Mouse (Mus musculus) neural tube, embryonic 13.5 days (tissue): ENCODE measurements around the gene Grk1. TPM values are rescaled to one million over a fixed set of nuclear protein-coding genes. Genes with fewer than 3 reads are reported as not detected.

Experiments
- ATAC-seq: fragments of 200-750 bp; cut with Nextera tagmentation; 2 replicates; pipeline ENCODE4 v1.8.0; 2017; ENCODE audit warnings: low read depth, mild to moderate bottlenecking, moderate TSS enrichment, moderate library complexity
- H3K27ac ChIP-seq: fragments of 300-500 bp; sonication (generic); replicated peaks from 2 replicates; pipeline ENCODE4 v1.5.1; 2015; ENCODE audit warnings: moderate library complexity, mild to moderate bottlenecking, inconsistent platforms
- H3K27me3 ChIP-seq: fragments of 300-500 bp; sonication (generic); 2 replicates; pipeline ENCODE4 v1.6.1; 2015; ENCODE audit warnings: mild to moderate bottlenecking, inconsistent platforms
- H3K36me3 ChIP-seq: fragments of 300-500 bp; sonication (generic); 2 replicates; pipeline ENCODE4 v1.6.1; 2015; ENCODE audit warnings: mild to moderate bottlenecking, inconsistent platforms
- H3K4me1 ChIP-seq: fragments of 300-500 bp; sonication (generic); replicated peaks from 2 replicates; pipeline ENCODE4 v1.6.1; 2015; ENCODE audit warnings: inconsistent platforms
- H3K4me2 ChIP-seq: fragments of 300-500 bp; sonication (generic); 2 replicates; pipeline ENCODE4 v1.6.1; 2015; ENCODE audit warnings: inconsistent platforms, mild to moderate bottlenecking, moderate library complexity
- H3K4me3 ChIP-seq: fragments of 300-500 bp; sonication (generic); 2 replicates; pipeline ENCODE4 v1.5.1; 2015; ENCODE audit warnings: mild to moderate bottlenecking, inconsistent platforms
- H3K9ac ChIP-seq: fragments of 300-500 bp; sonication (generic); 2 replicates; pipeline ENCODE4 v1.6.1; 2015; ENCODE audit warnings: moderate library complexity, mild to moderate bottlenecking, inconsistent platforms
- H3K9me3 ChIP-seq: fragments of 300-500 bp; sonication (generic); 2 replicates; pipeline ENCODE4 v1.6.1; 2016; ENCODE audit warnings: inconsistent platforms
- WGBS: fragments of 180-500 bp; shearing (Covaris S2); methylation state at CpG from one replicate; pipeline ENCODE4 v1.1.7; 2015; 5-methylcytosine and 5-hydroxymethylcytosine counted together
- polyA plus RNA-seq: library from polyadenylated mRNA; unstranded; fragments of >200 nt; fragmentation: Nextera tagmentation; extraction: Ambion mirVana; gene quantifications from 2 replicates; pipeline ENCODE4 v1.2.1, GENCODE M21; 2015

Gene Grk1
- polyA plus RNA-seq, 1 experiment from 2014 or later = not detected

- no peak overlapping the region for H3K4me2 ChIP-seq
- no peak for ATAC-seq
- 88% methylated on average over 5 of the region's 5 CpGs for WGBS
Observed at GRCm38 (mm10) chr8:13433130-13433529, 28.2 kb downstream of the Grk1 start.

GRCm38 (mm10) chr8:13434889-13435288, 30.0 kb downstream of the Grk1 start, which contains the start of gene Tmem255b:
Gene Tmem255b, plus strand, starts transcription at chr8:13435189.
- no peaks in the 10 kb centered on the region for H3K36me3 ChIP-seq
- H3K4me2 ChIP-seq = 0 out of 2 replicates have a peak within 1 kb of the TSS, but pooled peaks have one; percentile 14

More at GRCm38 (mm10) chr8:13433130-13433529, 28.2 kb downstream of the Grk1 start:
- Histone ChIP-seq H3K36me3 (no peaks in the 10 kb centered on the region), H3K4me3 (no peak overlapping the region), H3K27me3 (peaks cover 38% of the 10 kb centered on the region), H3K27ac (no peak overlapping the region), H3K4me1 (0 out of 2 replicates have a peak, but pooled peaks cover 7% of the 10 kb centered on the region), H3K9ac (no peak overlapping the region), H3K9me3 (no peaks in the 10 kb centered on the region)

GRCm38 (mm10) chr8:13436052-13436451, 31.2 kb downstream of the Grk1 start:
- H3K4me1 ChIP-seq = 0 out of 2 replicates have a peak, but pooled peaks cover 7% of the 10 kb centered on the region
- H3K27ac ChIP-seq = no peak overlapping the region
- no peaks in the 10 kb centered on the region for H3K9me3 ChIP-seq
- no peaks in the 10 kb centered on the region for H3K36me3 ChIP-seq
- H3K4me3 ChIP-seq = no peak overlapping the region
- no peak overlapping the region for H3K4me2 ChIP-seq
- 20% methylated on average over 8 of the region's 8 CpGs for WGBS
- no peak for ATAC-seq
- H3K9ac ChIP-seq = no peak overlapping the region
- peaks cover 38% of the 10 kb centered on the region for H3K27me3 ChIP-seq

More at GRCm38 (mm10) chr8:13434889-13435288, 30.0 kb downstream of the Grk1 start, which contains the start of gene Tmem255b:
- no peaks in the 10 kb centered on the region for H3K9me3 ChIP-seq
- no peak within 1 kb of the TSS for H3K9ac ChIP-seq
- H3K27me3 ChIP-seq = peaks cover 38% of the 10 kb centered on the region
- no peak within 1 kb of the TSS for H3K4me3 ChIP-seq
- H3K4me1 ChIP-seq = 0 out of 2 replicates have a peak, but pooled peaks cover 7% of the 10 kb centered on the region
- H3K27ac ChIP-seq = no peak within 1 kb of the TSS
- 16% methylated on average over 10 of the region's 10 CpGs for WGBS
- ATAC-seq = no peak

- H3K9me3 ChIP-seq = no peaks in the 10 kb centered on the region
- 85% methylated on average over 2 of the region's 2 CpGs for WGBS
- 0 out of 2 replicates have a peak, but pooled peaks cover 7% of the 10 kb centered on the region for H3K4me1 ChIP-seq
- H3K4me3 ChIP-seq = no peak overlapping the region
- no peak overlapping the region for H3K27ac ChIP-seq
- peaks cover 38% of the 10 kb centered on the region for H3K27me3 ChIP-seq
- no peak for ATAC-seq
- H3K9ac ChIP-seq = no peak overlapping the region
- H3K4me2 ChIP-seq = no peak overlapping the region
- H3K36me3 ChIP-seq = no peaks in the 10 kb centered on the region
Observed at GRCm38 (mm10) chr8:13437531-13437930, 32.6 kb downstream of the Grk1 start.

GRCm38 (mm10) chr8:13442152-13442551, 37.3 kb downstream of the Grk1 start:
- Histone ChIP-seq H3K4me2 (no peak overlapping the region), H3K27ac (no peak overlapping the region), H3K36me3 (no peaks in the 10 kb centered on the region), H3K4me3 (no peak overlapping the region), H3K27me3 (peaks cover under 1% of the 10 kb centered on the region; the same call in 1 of the 2 replicates), H3K9me3 (no peaks in the 10 kb centered on the region), H3K4me1 (no peaks in the 10 kb centered on the region), H3K9ac (no peak overlapping the region)
- no peak for ATAC-seq
- WGBS = 93% methylated on average over 2 of the region's 2 CpGs

GRCm38 (mm10) chr8:13446456-13446855, 41.6 kb downstream of the Grk1 start:
- H3K4me2 ChIP-seq = no peak overlapping the region
- ATAC-seq = no peak
- H3K27me3 ChIP-seq = no peaks in the 10 kb centered on the region
- H3K9me3 ChIP-seq = no peaks in the 10 kb centered on the region
- no peaks in the 10 kb centered on the region for H3K36me3 ChIP-seq
- no peak overlapping the region for H3K27ac ChIP-seq
- H3K4me3 ChIP-seq = no peak overlapping the region
- 87% methylated on average over 6 of the region's 6 CpGs for WGBS
- H3K4me1 ChIP-seq = no peaks in the 10 kb centered on the region
- H3K9ac ChIP-seq = no peak overlapping the region

GRCm38 (mm10) chr8:13448145-13448544, 43.3 kb downstream of the Grk1 start:
- 55% methylated on average over 4 of the region's 4 CpGs for WGBS
- Histone ChIP-seq H3K27ac (no peak overlapping the region), H3K27me3 (no peaks in the 10 kb centered on the region), H3K9me3 (no peaks in the 10 kb centered on the region), H3K4me2 (no peak overlapping the region), H3K4me3 (no peak overlapping the region), H3K4me1 (no peaks in the 10 kb centered on the region), H3K36me3 (no peaks in the 10 kb centered on the region), H3K9ac (no peak overlapping the region)
- ATAC-seq = no peak

- no peak for ATAC-seq
- no peak overlapping the region for H3K4me3 ChIP-seq
- 71% methylated on average over 6 of the region's 6 CpGs for WGBS
- no peak overlapping the region for H3K9ac ChIP-seq
- no peak overlapping the region for H3K27ac ChIP-seq
- no peak overlapping the region for H3K4me2 ChIP-seq
- no peaks in the 10 kb centered on the region for H3K9me3 ChIP-seq
- H3K4me1 ChIP-seq = peaks cover 16% of the 10 kb centered on the region
- no peaks in the 10 kb centered on the region for H3K36me3 ChIP-seq
- no peaks in the 10 kb centered on the region for H3K27me3 ChIP-seq
Observed at GRCm38 (mm10) chr8:13451747-13452277, 46.9 kb downstream of the Grk1 start.

GRCm38 (mm10) chr8:13454341-13455113, 49.6 kb downstream of the Grk1 start:
- Histone ChIP-seq H3K27ac (peak overlapping the region; percentile 33; the same call in 1 of the 2 replicates), H3K4me2 (no peak overlapping the region), H3K4me3 (no peak overlapping the region), H3K4me1 (peaks cover 16% of the 10 kb centered on the region), H3K9me3 (no peaks in the 10 kb centered on the region), H3K9ac (no peak overlapping the region), H3K27me3 (no peaks in the 10 kb centered on the region), H3K36me3 (no peaks in the 10 kb centered on the region)
- ATAC-seq = peak; percentile 88
- WGBS = 55% methylated on average over 8 of the region's 8 CpGs

- Histone ChIP-seq H3K4me3 (no peak overlapping the region), H3K27ac (no peak overlapping the region), H3K27me3 (no peaks in the 10 kb centered on the region), H3K9me3 (no peaks in the 10 kb centered on the region), H3K9ac (no peak overlapping the region), H3K4me2 (no peak overlapping the region), H3K36me3 (no peaks in the 10 kb centered on the region), H3K4me1 (peaks cover 16% of the 10 kb centered on the region)
- ATAC-seq = 0 out of 2 replicates have a peak, but pooled peaks have one; percentile 64
- WGBS = 34% methylated on average over 2 of the region's 2 CpGs
Observed at GRCm38 (mm10) chr8:13455295-13455694, 50.4 kb downstream of the Grk1 start.

GRCm38 (mm10) chr8:13459431-13459830, 54.5 kb downstream of the Grk1 start:
- Histone ChIP-seq H3K4me1 (peaks cover 8% of the 10 kb centered on the region), H3K9ac (no peak overlapping the region), H3K27ac (no peak overlapping the region), H3K27me3 (no peaks in the 10 kb centered on the region), H3K9me3 (no peaks in the 10 kb centered on the region), H3K36me3 (no peaks in the 10 kb centered on the region), H3K4me3 (no peak overlapping the region), H3K4me2 (no peak overlapping the region)
- 96% methylated on average over 4 of the region's 4 CpGs for WGBS
- no peak for ATAC-seq

GRCm38 (mm10) chr8:13461085-13461765, 56.3 kb downstream of the Grk1 start:
- no peaks in the 10 kb centered on the region for H3K9me3 ChIP-seq
- H3K4me1 ChIP-seq = no peaks in the 10 kb centered on the region
- WGBS = 78% methylated on average over 17 of the region's 17 CpGs
- no peaks in the 10 kb centered on the region for H3K36me3 ChIP-seq
- H3K9ac ChIP-seq = no peak overlapping the region
- H3K27me3 ChIP-seq = no peaks in the 10 kb centered on the region
- ATAC-seq = no peak
- no peak overlapping the region for H3K4me2 ChIP-seq
- no peak overlapping the region for H3K4me3 ChIP-seq
- H3K27ac ChIP-seq = no peak overlapping the region
